Mouse (Mus musculus) testis, adult 2 months (tissue): ENCODE results near the gene Arvcf. TPM values are rescaled to one million over a fixed set of nuclear protein-coding genes. Genes with fewer than 3 reads are reported as not detected.

ENCODE experiments used
- H3K27ac ChIP-seq: fragments of 200-500 bp; 2 replicates; pipeline ENCODE4 v1.5.1; 2012; ENCODE audit warnings: low read depth, low read length; ENCODE audit not compliant: control insufficient read depth, insufficient read depth
- H3K27me3 ChIP-seq: fragments of 200-500 bp; 2 replicates; pipeline ENCODE4 v1.6.1; 2012; ENCODE audit warnings: mild to moderate bottlenecking, low read length, moderate library complexity; ENCODE audit not compliant: control insufficient read depth, insufficient read depth
- H3K36me3 ChIP-seq: fragments of 200-500 bp; 2 replicates; pipeline ENCODE4 v1.6.1; 2012; ENCODE audit warnings: mild to moderate bottlenecking, low read length; ENCODE audit not compliant: control insufficient read depth, insufficient read depth
- H3K4me1 ChIP-seq: fragments of 200-500 bp; 2 replicates; pipeline ENCODE4 v1.6.1; 2012; ENCODE audit warnings: low read length; ENCODE audit not compliant: control insufficient read depth, insufficient read depth
- H3K4me3 ChIP-seq: fragments of 200-500 bp; 2 replicates; pipeline ENCODE4 v1.5.1; 2012; ENCODE audit warnings: low read depth, mild to moderate bottlenecking, low read length, moderate library complexity, mixed read lengths; ENCODE audit not compliant: control insufficient read depth
- CTCF ChIP-seq: fragments of 200-500 bp; IDR thresholded peaks from 2 replicates; pipeline ENCODE4 v1.5.1; 2012; ENCODE audit warnings: low read depth, mild to moderate bottlenecking, inconsistent platforms, low read length, moderate library complexity; ENCODE audit not compliant: control insufficient read depth, insufficient read depth, insufficient replicate concordance
- POLR2A ChIP-seq: fragments of 200-500 bp; IDR thresholded peaks from 2 replicates; pipeline ENCODE4 v1.6.1; 2012; ENCODE audit warnings: low read depth, mild to moderate bottlenecking, inconsistent platforms, low read length, moderate library complexity; ENCODE audit not compliant: control insufficient read depth
- polyA plus RNA-seq: library from polyadenylated mRNA; depleted of rRNA; stranded (reverse); fragments of >200 nt; gene quantifications from 2 replicates; pipeline ENCODE4 v1.2.3, GENCODE M21; 2012; rRNA removed

Arvcf gene
- polyA plus RNA-seq, 1 experiment: 7.8 TPM

- no peak overlapping the region for H3K27ac ChIP-seq
- no peak overlapping the region for H3K4me3 ChIP-seq
- no peak for TF ChIP-seq POLR2A
- no peak for TF ChIP-seq CTCF
- H3K36me3 ChIP-seq: no peaks in the 10 kb centered on the region
- H3K4me1 ChIP-seq: peaks cover 2% of the 10 kb centered on the region; the same call in 1 of the 2 replicates
- no peaks in the 10 kb centered on the region for H3K27me3 ChIP-seq
Measured at GRCm38 (mm10) chr16:18447243-18447642, 99.3 kb downstream of the Arvcf start.

GRCm38 (mm10) chr16:18448104-18448503 lies 100.1 kb downstream of the Arvcf start:
- peaks cover 2% of the 10 kb centered on the region; the same call in 1 of the 2 replicates for H3K4me1 ChIP-seq
- H3K27me3 ChIP-seq: no peaks in the 10 kb centered on the region
- no peaks in the 10 kb centered on the region for H3K36me3 ChIP-seq
- no peak for TF ChIP-seq CTCF
- no peak for TF ChIP-seq POLR2A
- H3K27ac ChIP-seq: no peak overlapping the region
- no peak overlapping the region for H3K4me3 ChIP-seq

GRCm38 (mm10) chr16:18449005-18449404 lies 101.0 kb downstream of the Arvcf start:
- H3K36me3 ChIP-seq: no peaks in the 10 kb centered on the region
- no peaks in the 10 kb centered on the region for H3K27me3 ChIP-seq
- TF ChIP-seq POLR2A (no peak), CTCF (no peak)
- H3K4me3 ChIP-seq: no peak overlapping the region
- H3K4me1 ChIP-seq: peaks cover 2% of the 10 kb centered on the region; the same call in 1 of the 2 replicates
- H3K27ac ChIP-seq: no peak overlapping the region

GRCm38 (mm10) chr16:18451486-18452181 lies 103.7 kb downstream of the Arvcf start:
- Histone ChIP-seq H3K4me3 (no peak overlapping the region), H3K27me3 (no peaks in the 10 kb centered on the region), H3K36me3 (no peaks in the 10 kb centered on the region), H3K4me1 (peaks cover 2% of the 10 kb centered on the region; the same call in 1 of the 2 replicates), H3K27ac (no peak overlapping the region)
- no peak for TF ChIP-seq POLR2A
- no peak for TF ChIP-seq CTCF

GRCm38 (mm10) chr16:18452361-18452862 lies 104.4 kb downstream of the Arvcf start:
- Histone ChIP-seq H3K36me3 (no peaks in the 10 kb centered on the region), H3K4me3 (no peak overlapping the region), H3K4me1 (peaks cover under 1% of the 10 kb centered on the region; the same call in 1 of the 2 replicates), H3K27me3 (no peaks in the 10 kb centered on the region), H3K27ac (no peak overlapping the region)
- TF ChIP-seq POLR2A (no peak), CTCF (no peak)

- no peak for TF ChIP-seq CTCF
- H3K36me3 ChIP-seq: no peaks in the 10 kb centered on the region
- no peak overlapping the region for H3K27ac ChIP-seq
- H3K4me1 ChIP-seq: no peaks in the 10 kb centered on the region
- H3K27me3 ChIP-seq: no peaks in the 10 kb centered on the region
- no peak overlapping the region for H3K4me3 ChIP-seq
Measured at GRCm38 (mm10) chr16:18453846-18454245, 105.9 kb downstream of the Arvcf start.

GRCm38 (mm10) chr16:18455407-18455806 lies 107.4 kb downstream of the Arvcf start:
- Histone ChIP-seq H3K36me3 (no peaks in the 10 kb centered on the region), H3K27me3 (no peaks in the 10 kb centered on the region), H3K27ac (no peak overlapping the region), H3K4me3 (no peak overlapping the region), H3K4me1 (no peaks in the 10 kb centered on the region)
- TF ChIP-seq CTCF: no peak
- TF ChIP-seq POLR2A: no peak

Other genes with a start within 250 kb of the Arvcf start
- gene Rtn4r, start 220.5 kb upstream of the Arvcf start, polyA plus RNA-seq: 0.11 and 0.18 TPM in 2 replicates
- gene Ccdc188, start 130.3 kb upstream of the Arvcf start, polyA plus RNA-seq: 103 and 117 TPM in 2 replicates
- gene Zdhhc8, start 113.0 kb upstream of the Arvcf start, polyA plus RNA-seq: 4.3 and 5.5 TPM in 2 replicates
- 23.5 and 24.9 TPM in 2 replicates for gene Trmt2a, start 99.5 kb upstream of the Arvcf start, polyA plus RNA-seq
- 64.4 and 76.0 TPM in 2 replicates for gene Ranbp1, start 99.5 kb upstream of the Arvcf start, polyA plus RNA-seq
- 0.38 and 0.58 TPM in 2 replicates for gene Gm49776, start 89.9 kb upstream of the Arvcf start, polyA plus RNA-seq
- gene Dgcr8, start 58.9 kb upstream of the Arvcf start, polyA plus RNA-seq: 23.3 and 28.9 TPM in 2 replicates
- 10.9 and 11.6 TPM in 2 replicates for gene Tango2, start 79 bp upstream of the Arvcf start, polyA plus RNA-seq
- gene Txnrd2, start 78.2 kb downstream of the Arvcf start, polyA plus RNA-seq: 4.3 and 4.5 TPM in 2 replicates
- 12.2 and 20.1 TPM in 2 replicates for gene Comt, start 78.7 kb downstream of the Arvcf start, polyA plus RNA-seq
- 71.6 and 75.5 TPM in 2 replicates for gene Gnb1l, start 150.5 kb downstream of the Arvcf start, polyA plus RNA-seq
- 7.0 and 7.1 TPM in 2 replicates for gene Rtl10, start 150.7 kb downstream of the Arvcf start, polyA plus RNA-seq
- gene Tbx1, start 242.5 kb downstream of the Arvcf start, polyA plus RNA-seq: 4.2 and 6.1 TPM in 2 replicates